Mouse (Mus musculus): ENCODE results near the gene Gmnn. TPM values are rescaled to one million over a fixed set of nuclear protein-coding genes. Genes with fewer than 3 reads are reported as not detected.

Gmnn gene
- total and polyA plus RNA-seq, 3 experiments = 127 to 155 (median 129) TPM

DNA sequence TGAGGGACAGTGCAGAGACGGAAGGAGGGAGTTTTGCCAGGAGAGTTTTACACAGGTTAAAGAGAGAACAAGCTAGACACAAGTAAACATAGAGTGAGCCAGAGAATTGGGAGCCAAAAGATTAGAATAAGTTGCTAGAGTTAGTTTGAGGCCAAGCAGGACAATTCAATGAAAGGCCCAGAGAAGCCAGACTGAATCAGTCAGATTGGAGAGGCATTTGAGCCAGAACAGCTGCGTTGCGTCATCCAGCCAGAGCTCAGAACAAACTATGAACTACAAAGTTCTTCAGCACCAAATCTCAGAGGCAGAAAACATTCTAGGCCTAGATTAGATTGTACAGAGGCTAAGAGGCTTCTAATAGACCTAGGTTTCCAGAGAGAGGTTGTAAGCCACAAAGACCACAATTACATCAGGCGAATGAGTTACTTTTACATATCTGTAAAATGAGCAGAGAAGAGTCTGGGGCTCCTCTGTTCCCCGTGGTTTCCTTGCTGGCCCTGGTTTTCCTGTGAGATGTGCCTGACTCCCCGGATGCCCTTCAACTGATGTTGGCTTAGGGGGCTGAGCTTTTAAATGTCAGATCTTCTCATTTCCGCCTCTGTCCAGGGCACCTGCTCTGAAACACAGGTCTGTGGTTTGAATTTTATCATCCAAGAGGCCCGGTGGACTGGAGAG is 17.1 kb upstream of the Gmnn start:
- H3K27ac ChIP-seq (ENCODE audit: control insufficient read depth, low read depth, low read length) = no peak overlapping the region
- peaks cover 0 to 2% of the 10 kb centered on the region in 2 experiments; a peak in 1 of 4 replicates for H3K36me3 ChIP-seq (ENCODE audit: control insufficient read depth in 1 of 2, insufficient read depth in 2 of 2, low read length in 2 of 2)
- no peak for TF ChIP-seq USF1 (IDR thresholded peaks at IDR 0.05; ENCODE audit: low read depth, low read length)
- TF ChIP-seq KAT2A (conservative IDR thresholded peaks at IDR 0.05; ENCODE audit: low read depth, low read length) = no peak
- no peak for TF ChIP-seq ZMIZ1 (IDR thresholded peaks at IDR 0.05; ENCODE audit: low read depth, low read length)
- no peak for TF ChIP-seq ZNF384 (IDR thresholded peaks at IDR 0.05; ENCODE audit: low read depth, low read length)
- no peak for TF ChIP-seq POLR2AphosphoS5 (IDR thresholded peaks at IDR 0.05; ENCODE audit: borderline replicate concordance, low read depth, low read length)
- no peak for TF ChIP-seq POLR2AphosphoS2 (IDR thresholded peaks at IDR 0.05; ENCODE audit: low read length)
- TF ChIP-seq BHLHE40 (IDR thresholded peaks at IDR 0.05; ENCODE audit: borderline replicate concordance, low read depth, low read length) = no peak
- no peak for TF ChIP-seq E2F4 (IDR thresholded peaks at IDR 0.05; ENCODE audit: borderline replicate concordance, low read depth, low read length)
- no peak for TF ChIP-seq MAX (IDR thresholded peaks at IDR 0.05; ENCODE audit: low read length)
- TF ChIP-seq TBP (IDR thresholded peaks at IDR 0.05; ENCODE audit: low read depth, low read length) = no peak
- no peak for TF ChIP-seq MEF2A (IDR thresholded peaks at IDR 0.05; ENCODE audit: extremely low read depth, insufficient replicate concordance, low read depth, low read length, poor library complexity, severe bottlenecking)
- no peak for TF ChIP-seq ZC3H11A (IDR thresholded peaks at IDR 0.05; ENCODE audit: low read depth, low read length)
- no peaks in the 10 kb centered on the region for H3K9me3 ChIP-seq (replicated peaks; ENCODE audit: insufficient read depth, low read length)
- DNase-seq (ENCODE audit: low read depth, low spot score) = no peak
- H3K27me3 ChIP-seq (ENCODE audit: control insufficient read depth in 1 of 2, insufficient read depth in 2 of 2, low read length in 2 of 2) = no peaks in the 10 kb centered on the region; a peak in 1 of 4 replicates
- H3K4me3 ChIP-seq (ENCODE audit: control insufficient read depth in 1 of 2, insufficient read depth in 1 of 2, low read depth in 2 of 2, low read length in 2 of 2) = no peak overlapping the region
- no peaks in the 10 kb centered on the region for H3K79me2 ChIP-seq (ENCODE audit: control insufficient read depth, insufficient read depth, low read length, poor library complexity)
- peaks cover 3 to 4% of the 10 kb centered on the region in 2 experiments; a peak in 2 of 4 replicates for H3K4me1 ChIP-seq (ENCODE audit: control insufficient read depth in 1 of 2, insufficient read depth in 2 of 2, low read length in 2 of 2)
- H3K9ac ChIP-seq (ENCODE audit: control insufficient read depth, low read depth, low read length, poor library complexity, severe bottlenecking) = no peak overlapping the region

- H3K4me3 ChIP-seq (ENCODE audit: control insufficient read depth in 1 of 2, insufficient read depth in 1 of 2, low read depth in 2 of 2, low read length in 2 of 2) = no peak overlapping the region
- DNase-seq (ENCODE audit: low read depth, low spot score) = no peak
- no peaks in the 10 kb centered on the region; a peak in 1 of 4 replicates for H3K27me3 ChIP-seq (ENCODE audit: control insufficient read depth in 1 of 2, insufficient read depth in 2 of 2, low read length in 2 of 2)
- no peaks in the 10 kb centered on the region for H3K9me3 ChIP-seq (replicated peaks; ENCODE audit: insufficient read depth, low read length)
- no peaks in the 10 kb centered on the region for H3K79me2 ChIP-seq (ENCODE audit: control insufficient read depth, insufficient read depth, low read length, poor library complexity)
- no peak for TF ChIP-seq EP300 (IDR thresholded peaks at IDR 0.05; ENCODE audit: low read depth in 1 of 2, low read length in 2 of 2)
- no peak for TF ChIP-seq E2F4 (IDR thresholded peaks at IDR 0.05; ENCODE audit: borderline replicate concordance, low read depth, low read length)
- TF ChIP-seq NRF1 (IDR thresholded peaks at IDR 0.05; ENCODE audit: insufficient read depth, low read depth, low read length, poor library complexity, severe bottlenecking) = no peak
- TF ChIP-seq CHD2 (IDR thresholded peaks at IDR 0.05; ENCODE audit: low read length) = no peak
- no peak for TF ChIP-seq MXI1 (IDR thresholded peaks at IDR 0.05; ENCODE audit: low read depth, low read length)
- TF ChIP-seq RCOR1 (IDR thresholded peaks at IDR 0.05; ENCODE audit: low read depth, low read length) = no peak
- TF ChIP-seq TAL1 (IDR thresholded peaks at IDR 0.05; ENCODE audit: low read length) = no peak
- no peak for TF ChIP-seq CTCF (IDR thresholded peaks at IDR 0.05 in 2 of 3, conservative IDR thresholded peaks at IDR 0.05 in 1 of 3; ENCODE audit: control insufficient read depth in 1 of 3, insufficient read depth in 1 of 3, low read depth in 2 of 3, low read length in 3 of 3, poor library complexity in 1 of 3, severe bottlenecking in 1 of 3)
- no peak for TF ChIP-seq ZC3H11A (IDR thresholded peaks at IDR 0.05; ENCODE audit: low read depth, low read length)
- TF ChIP-seq CHD1 (IDR thresholded peaks at IDR 0.05; ENCODE audit: low read depth, low read length) = no peak
- peaks cover 0 to 2% of the 10 kb centered on the region in 2 experiments; a peak in 1 of 4 replicates for H3K36me3 ChIP-seq (ENCODE audit: control insufficient read depth in 1 of 2, insufficient read depth in 2 of 2, low read length in 2 of 2)
- H3K27ac ChIP-seq (ENCODE audit: control insufficient read depth, low read depth, low read length) = no peak overlapping the region
- no peak overlapping the region for H3K9ac ChIP-seq (ENCODE audit: control insufficient read depth, low read depth, low read length, poor library complexity, severe bottlenecking)
- H3K4me1 ChIP-seq (ENCODE audit: control insufficient read depth in 1 of 2, insufficient read depth in 2 of 2, low read length in 2 of 2) = peaks cover 3 to 4% of the 10 kb centered on the region in 2 experiments; a peak in 2 of 4 replicates
Measured at GRCm38 (mm10) chr13:24778026-24778425, 16.3 kb upstream of the Gmnn start.
